ENCODE assay signal across 22 mouse cellular contexts in genomic region chr7:89828436-89829065, GRCm38 (mm10).
A peak's percentile ranks its signal among the peaks of the same experiment; 100 is the strongest.
DNase-seq lines count a peak whose midpoint lies in the region; ATAC-seq and TF ChIP-seq lines count a peak whose summit lies in the region.
"Had no signal": no experiment of that assay in that cellular context is flagged by ENCODE, and none has a peak within 500 bp of the region (broad histone marks: within the 10 kb centered on the region; RNA-seq: fewer than 3 reads in every experiment).

No protein-coding gene starts in this region.

- peak; percentile 72 for DNase-seq in heart, adult 11 months
- DNase-seq in heart, postnatal 36 days = no peak
- DNase-seq in midbrain, postnatal 0 days (ENCODE audit: low spot score) = peak; percentile 5
- no peak for DNase-seq in layer of hippocampus, postnatal 36 days
- DNase-seq: adrenal gland, adult 8-10 months; B cell, adult 2 months; gastrocnemius, postnatal 14 days; liver, postnatal 0 days; thymus, adult 2 months; thymus, postnatal 4 days had no signal

- no peak overlapping the region for H3K4me3 ChIP-seq in midbrain, postnatal 0 days (ENCODE audit: low read depth, low read length)
- H3K4me3 ChIP-seq in midbrain, embryonic 13.5 days (replicated peaks) = no peak overlapping the region
- no peak overlapping the region for H3K4me3 ChIP-seq in embryonic facial prominence, embryonic 12.5 days
- H3K4me3 ChIP-seq in limb, embryonic 15.5 days = no peak overlapping the region
- H3K4me3 ChIP-seq: forebrain, embryonic 12.5 days; heart, embryonic 13.5 days; hindbrain, embryonic 13.5 days; layer of hippocampus, adult 2 months had no signal

- H3K36me3 ChIP-seq in midbrain, postnatal 0 days (ENCODE audit: insufficient read depth, low read length) = no peaks in the 10 kb centered on the region
- H3K36me3 ChIP-seq in midbrain, embryonic 13.5 days = no peaks in the 10 kb centered on the region
- no peaks in the 10 kb centered on the region for H3K36me3 ChIP-seq in embryonic facial prominence, embryonic 12.5 days
- no peaks in the 10 kb centered on the region for H3K36me3 ChIP-seq in limb, embryonic 15.5 days
- H3K36me3 ChIP-seq: forebrain, embryonic 12.5 days; G1E; heart, embryonic 13.5 days; hindbrain, embryonic 13.5 days had no signal

- no peaks in the 10 kb centered on the region for H3K27me3 ChIP-seq in midbrain, postnatal 0 days (ENCODE audit: insufficient read depth, low read length)
- no peaks in the 10 kb centered on the region for H3K27me3 ChIP-seq in midbrain, embryonic 13.5 days
- no peaks in the 10 kb centered on the region for H3K27me3 ChIP-seq in embryonic facial prominence, embryonic 12.5 days
- H3K27me3 ChIP-seq in limb, embryonic 15.5 days = no peaks in the 10 kb centered on the region
- H3K27me3 ChIP-seq: CH12.LX; forebrain, embryonic 12.5 days; heart, embryonic 13.5 days; hindbrain, embryonic 13.5 days had no signal

- no peak for TF ChIP-seq CTCF in midbrain, postnatal 0 days (IDR thresholded peaks at IDR 0.05)

- 0 out of 2 replicates have a peak, but pooled peaks have one; percentile 20 for ATAC-seq in midbrain, postnatal 0 days (ENCODE audit: low FRiP score)
- ATAC-seq in midbrain, embryonic 13.5 days = no peak
- ATAC-seq in embryonic facial prominence, embryonic 12.5 days (ENCODE audit: insufficient number of reproducible peaks, insufficient read depth, low FRiP score, low TSS enrichment) = no peak
- 0 out of 2 replicates have a peak, but pooled peaks have one; percentile 35 for ATAC-seq in limb, embryonic 15.5 days (ENCODE audit: insufficient number of reproducible peaks, low FRiP score, low TSS enrichment, low read depth)
- ATAC-seq: activated CD4-positive, CD25-positive, alpha-beta regulatory T cell, adult 4 months; liver, postnatal 0 days had no signal

- intact Hi-C loops in heart, postnatal 36 days (cut with DNase I) = no loop called here

- H3K27ac ChIP-seq in midbrain, postnatal 0 days (ENCODE audit: low read depth, low read length) = no peak overlapping the region
- no peak overlapping the region for H3K27ac ChIP-seq in midbrain, embryonic 13.5 days
- peak overlapping the region; percentile 57; the same call in 1 of the 2 replicates for H3K27ac ChIP-seq in embryonic facial prominence, embryonic 12.5 days
- peak overlapping the region; percentile 57 for H3K27ac ChIP-seq in limb, embryonic 15.5 days
- H3K27ac ChIP-seq: forebrain, embryonic 12.5 days; heart, embryonic 13.5 days; hindbrain, embryonic 13.5 days; layer of hippocampus, adult 2 months; macrophage had no signal

- WGBS in midbrain, postnatal 0 days = 76% methylated on average over 4 of the region's 4 CpGs
- WGBS in midbrain, embryonic 13.5 days = 79% methylated on average over 4 of the region's 4 CpGs
- 47% methylated on average over 4 of the region's 4 CpGs for WGBS in embryonic facial prominence, embryonic 12.5 days
- 31% methylated on average over 4 of the region's 4 CpGs for WGBS in limb, embryonic 15.5 days

- H3K4me2 ChIP-seq in midbrain, postnatal 0 days (ENCODE audit: low read depth, low read length, poor library complexity, severe bottlenecking) = no peak overlapping the region
- no peak overlapping the region for H3K4me2 ChIP-seq in midbrain, embryonic 13.5 days (replicated peaks)
- H3K4me2 ChIP-seq in embryonic facial prominence, embryonic 12.5 days (replicated peaks) = no peak overlapping the region
- H3K4me2 ChIP-seq in limb, embryonic 15.5 days = no peak overlapping the region
- H3K4me2 ChIP-seq: forebrain, embryonic 12.5 days; heart, embryonic 13.5 days; hindbrain, embryonic 13.5 days; liver, embryonic 11.5 days had no signal

- no peaks in the 10 kb centered on the region for H3K4me1 ChIP-seq in midbrain, postnatal 0 days (ENCODE audit: insufficient read depth, low read length)
- H3K4me1 ChIP-seq in midbrain, embryonic 13.5 days (replicated peaks) = no peaks in the 10 kb centered on the region
- peaks cover 11% of the 10 kb centered on the region for H3K4me1 ChIP-seq in embryonic facial prominence, embryonic 12.5 days
- H3K4me1 ChIP-seq in limb, embryonic 15.5 days = peaks cover 18% of the 10 kb centered on the region
- H3K4me1 ChIP-seq: forebrain, embryonic 12.5 days; heart, embryonic 13.5 days; hindbrain, embryonic 13.5 days had no signal

- no peaks in the 10 kb centered on the region for H3K9me3 ChIP-seq in midbrain, postnatal 0 days (ENCODE audit: low read length)
- no peaks in the 10 kb centered on the region for H3K9me3 ChIP-seq in midbrain, embryonic 13.5 days
- H3K9me3 ChIP-seq in embryonic facial prominence, embryonic 12.5 days = no peaks in the 10 kb centered on the region
- H3K9me3 ChIP-seq in limb, embryonic 15.5 days = no peaks in the 10 kb centered on the region
- H3K9me3 ChIP-seq: forebrain, embryonic 12.5 days; G1E; heart, embryonic 13.5 days; hindbrain, embryonic 13.5 days had no signal

- no peak overlapping the region for H3K9ac ChIP-seq in midbrain, postnatal 0 days (replicated peaks; ENCODE audit: low read length, poor library complexity, severe bottlenecking)
- no peak overlapping the region for H3K9ac ChIP-seq in midbrain, embryonic 13.5 days (replicated peaks)
- no peak overlapping the region for H3K9ac ChIP-seq in embryonic facial prominence, embryonic 12.5 days
- no peak overlapping the region for H3K9ac ChIP-seq in limb, embryonic 15.5 days
- H3K9ac ChIP-seq: forebrain, embryonic 12.5 days; heart, embryonic 13.5 days; hindbrain, embryonic 13.5 days; liver, postnatal 0 days had no signal

Comparison
In these comparisons a context has a peak if more than half of its experiments do, and no peak if none do; other contexts are left out.
1. DNase-seq: peak in heart, adult 11 months (single experiment) and midbrain, postnatal 0 days (single experiment); none in heart, postnatal 36 days (0 of 2) and layer of hippocampus, postnatal 36 days (0 of 2).
2. ATAC-seq: peak in midbrain, postnatal 0 days (single experiment) and limb, embryonic 15.5 days (single experiment); none in midbrain, embryonic 13.5 days (single experiment) and embryonic facial prominence, embryonic 12.5 days (single experiment).
3. H3K27ac ChIP-seq: peak in embryonic facial prominence, embryonic 12.5 days (single experiment) and limb, embryonic 15.5 days (single experiment); none in midbrain, postnatal 0 days (single experiment) and midbrain, embryonic 13.5 days (single experiment).